Mouse (Mus musculus): ENCODE data around the gene Cbln1. TPM values are rescaled to one million over a fixed set of nuclear protein-coding genes. Genes with fewer than 3 reads are reported as not detected.

The Cbln1 gene
- polyA plus RNA-seq (2012; rRNA removed; ENCODE audit: low replicate concordance) = 0.04 TPM in 2 replicates

DNA sequence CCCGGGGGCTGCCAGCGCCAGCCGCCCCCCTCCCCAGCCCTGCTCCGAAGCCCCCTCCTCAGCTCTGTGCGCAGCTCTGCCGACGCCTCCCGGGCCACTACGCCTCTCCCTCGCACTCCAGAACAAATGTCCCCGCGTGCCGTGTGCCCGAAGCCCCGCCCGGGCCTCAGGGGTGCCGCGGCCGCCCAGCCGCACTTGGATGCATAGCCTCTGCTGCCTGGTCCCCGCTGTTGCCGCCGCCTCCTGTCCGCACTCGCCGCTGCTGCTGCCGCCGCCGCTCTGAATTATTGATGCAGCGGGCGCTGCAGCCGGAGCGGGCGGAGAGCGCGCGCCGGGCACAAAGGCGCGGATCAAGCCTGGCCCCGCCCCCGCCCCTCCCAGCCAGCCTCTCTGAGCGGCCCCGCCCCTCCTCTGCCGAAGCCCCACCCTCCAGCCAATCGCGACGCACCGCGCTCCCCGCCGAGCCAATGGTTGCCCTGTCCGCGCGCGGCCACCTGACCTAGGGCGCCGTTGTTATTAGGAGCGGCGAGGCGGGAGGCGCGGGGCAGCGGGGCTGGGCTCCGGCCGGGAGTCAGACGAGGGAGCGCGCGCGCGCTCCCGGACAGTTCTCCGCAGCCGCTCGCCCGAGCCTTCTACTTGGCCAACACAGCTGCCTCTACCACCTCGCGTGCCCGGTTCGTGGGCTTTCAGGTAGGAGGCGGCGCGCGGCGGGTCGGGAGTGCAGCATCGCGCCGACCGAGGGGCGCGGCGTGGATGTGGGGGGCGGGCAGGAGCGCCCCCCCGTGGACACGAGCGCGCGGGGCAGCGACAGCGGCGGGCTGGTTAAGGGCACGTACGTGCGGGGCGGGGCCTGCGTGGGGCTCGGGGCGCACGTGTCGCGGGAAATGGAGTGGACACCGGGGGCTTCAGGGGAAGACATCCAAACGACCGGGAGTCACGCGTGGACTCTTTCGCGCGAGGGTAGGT is at the start of gene Cbln1:
Gene Cbln1, minus strand, starts transcription at position 339 of the 966 bp plus-strand sequence.

Other genes starting within 250 kb of the Cbln1 start
- not detected in 2 replicates for gene 4933402J07Rik, start 91.2 kb upstream of the Cbln1 start, polyA plus RNA-seq (2012; rRNA removed; ENCODE audit: low replicate concordance)